14 mouse cellular contexts compared by ENCODE assay signal in the genomic region with DNA sequence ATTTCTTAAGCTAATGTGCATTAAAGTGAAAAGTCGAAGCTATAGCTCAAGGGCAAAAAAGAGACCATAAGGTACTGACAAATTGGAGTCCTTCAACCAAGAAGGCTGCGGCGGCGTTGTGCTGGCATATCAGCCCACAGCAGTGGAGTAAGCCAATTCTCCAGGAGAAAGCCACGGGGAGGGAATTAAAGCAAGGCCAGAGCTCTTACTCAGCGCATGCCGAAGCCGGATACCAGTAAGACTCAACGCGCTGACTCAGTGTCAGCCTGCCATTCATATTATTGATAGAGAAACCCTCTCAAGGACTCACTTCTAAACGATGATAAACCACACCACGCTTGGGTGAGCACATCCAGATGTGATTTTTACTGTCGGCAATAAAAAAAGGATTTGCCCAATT. TPM values are rescaled to one million over a fixed set of nuclear protein-coding genes. Genes with fewer than 3 reads are reported as not detected.
DNase-seq lines count a peak whose midpoint lies in the region; ATAC-seq and TF ChIP-seq lines count a peak whose summit lies in the region.
"Had no signal": no experiment of that assay in that cellular context is flagged by ENCODE, and none has a peak within 500 bp of the region (broad histone marks: within the 10 kb centered on the region; RNA-seq: fewer than 3 reads in every experiment).

No protein-coding gene starts in this region.

- no peaks in the 10 kb centered on the region for H3K4me1 ChIP-seq in limb, embryonic 11.5 days (ENCODE audit: control insufficient read depth, insufficient read depth, low read length)
- peaks cover 7% of the 10 kb centered on the region for H3K4me1 ChIP-seq in limb, embryonic 10.5 days
- H3K4me1 ChIP-seq in limb, embryonic 12.5 days (replicated peaks) = peaks cover 8% of the 10 kb centered on the region; the same call in 1 of the 2 replicates
- H3K4me1 ChIP-seq: embryonic facial prominence, embryonic 12.5 days; forebrain, embryonic 10.5 days; midbrain, embryonic 13.5 days had no signal

- H3K9me3 ChIP-seq in limb, embryonic 11.5 days (ENCODE audit: control insufficient read depth, low read length) = no peaks in the 10 kb centered on the region
- no peaks in the 10 kb centered on the region for H3K9me3 ChIP-seq in limb, embryonic 10.5 days (replicated peaks)
- H3K9me3 ChIP-seq in limb, embryonic 12.5 days = no peaks in the 10 kb centered on the region
- H3K9me3 ChIP-seq: embryonic facial prominence, embryonic 12.5 days; forebrain, embryonic 10.5 days; midbrain, embryonic 13.5 days had no signal

- H3K9ac ChIP-seq in limb, embryonic 11.5 days (ENCODE audit: low read length) = no peak overlapping the region
- no peak overlapping the region for H3K9ac ChIP-seq in limb, embryonic 12.5 days (replicated peaks)
- H3K9ac ChIP-seq: embryonic facial prominence, embryonic 12.5 days; midbrain, embryonic 13.5 days had no signal

- no peak overlapping the region for H3K4me3 ChIP-seq in limb, embryonic 11.5 days (ENCODE audit: low read depth, low read length)
- H3K4me3 ChIP-seq in limb, embryonic 10.5 days = no peak overlapping the region
- H3K4me3 ChIP-seq in limb, embryonic 12.5 days (replicated peaks) = no peak overlapping the region
- H3K4me3 ChIP-seq in gastrocnemius, adult 2 months = no peak overlapping the region
- H3K4me3 ChIP-seq: embryonic facial prominence, embryonic 12.5 days; forebrain, embryonic 10.5 days; layer of hippocampus, adult 2 months; midbrain, embryonic 13.5 days had no signal

- H3K27me3 ChIP-seq in limb, embryonic 11.5 days (ENCODE audit: control insufficient read depth, insufficient read depth, low read length) = no peaks in the 10 kb centered on the region
- no peaks in the 10 kb centered on the region for H3K27me3 ChIP-seq in limb, embryonic 10.5 days (ENCODE audit: low read depth, poor library complexity, severe bottlenecking)
- no peaks in the 10 kb centered on the region for H3K27me3 ChIP-seq in limb, embryonic 12.5 days
- H3K27me3 ChIP-seq: embryonic facial prominence, embryonic 12.5 days; midbrain, embryonic 13.5 days had no signal

- H3K4me2 ChIP-seq in limb, embryonic 11.5 days (ENCODE audit: low read depth, severe bottlenecking) = no peak overlapping the region
- H3K4me2 ChIP-seq in limb, embryonic 12.5 days = peak overlapping the region; percentile 18; the same call in 1 of the 2 replicates
- H3K4me2 ChIP-seq: embryonic facial prominence, embryonic 12.5 days; midbrain, embryonic 13.5 days had no signal

- no peaks in the 10 kb centered on the region for H3K36me3 ChIP-seq in limb, embryonic 11.5 days (ENCODE audit: control insufficient read depth, insufficient read depth, low read length)
- no peaks in the 10 kb centered on the region for H3K36me3 ChIP-seq in limb, embryonic 10.5 days
- H3K36me3 ChIP-seq in limb, embryonic 12.5 days = no peaks in the 10 kb centered on the region
- H3K36me3 ChIP-seq: embryonic facial prominence, embryonic 12.5 days; forebrain, embryonic 10.5 days; midbrain, embryonic 13.5 days had no signal

- no peak for ATAC-seq in limb, embryonic 11.5 days (ENCODE audit: insufficient number of reproducible peaks, low FRiP score, low TSS enrichment, low read depth)
- ATAC-seq in limb, embryonic 12.5 days (ENCODE audit: insufficient number of reproducible peaks, insufficient read depth, low FRiP score, low TSS enrichment, low read depth) = no peak
- ATAC-seq: midbrain, embryonic 13.5 days had no signal

- WGBS in limb, embryonic 11.5 days = 51% methylated on average over 13 of the region's 13 CpGs
- WGBS in limb, embryonic 10.5 days = 65% methylated on average over 13 of the region's 13 CpGs
- 41% methylated on average over 13 of the region's 13 CpGs for WGBS in limb, embryonic 12.5 days

- peak; percentile 64 to 69 for DNase-seq in cerebellum, postnatal 10 days
- DNase-seq in cerebellum, postnatal 4 days (ENCODE audit: low spot score in 2 of 2) = no peak
- DNase-seq in limb, embryonic 11.5 days (ENCODE audit: low spot score) = peak; percentile 26
- no peak for DNase-seq in limb, embryonic 10.5 days (ENCODE audit: low spot score)
- peak; percentile 38 to 54 for DNase-seq in adrenal gland, adult 18-20 months (ENCODE audit: low spot score in 2 of 2)
- DNase-seq in heart, adult 18-20 months = no peak
- no peak for DNase-seq in gastrocnemius, adult 2 months
- DNase-seq: cerebellum, adult 2 months; lung, postnatal 36 days had no signal

- no peak overlapping the region for H3K27ac ChIP-seq in limb, embryonic 11.5 days (replicated peaks; ENCODE audit: low read depth, low read length)
- H3K27ac ChIP-seq in limb, embryonic 10.5 days = no peak overlapping the region
- no peak overlapping the region for H3K27ac ChIP-seq in limb, embryonic 12.5 days
- no peak overlapping the region for H3K27ac ChIP-seq in gastrocnemius, adult 2 months
- H3K27ac ChIP-seq: embryonic facial prominence, embryonic 12.5 days; forebrain, embryonic 10.5 days; layer of hippocampus, adult 2 months; midbrain, embryonic 13.5 days had no signal

- intact Hi-C loops in gastrocnemius, adult 2 months (cut with DNase I) = no loop called here

- TF ChIP-seq CTCF in gastrocnemius, adult 2 months (IDR thresholded peaks at IDR 0.05) = no peak

RNA-seq across cellular contexts. Expression of a gene that starts 20.1 kb away (rescaled TPM):
- polyA plus RNA-seq in limb, embryonic 11.5 days (2014; fragmentation: Nextera tagmentation; extraction: Ambion mirVana) = 4.7 and 5.7 TPM in 2 replicates
- polyA plus RNA-seq in limb, embryonic 10.5 days (2016; fragmentation: Nextera tagmentation; extraction: Ambion mirVana) = 3.7 and 4.8 TPM in 2 replicates
- total RNA-seq in adrenal gland, adult 18-20 months (2021) = 1 to 10 TPM; 5.0 to 8.5 TPM
- polyA plus RNA-seq in limb, embryonic 12.5 days (2016; fragmentation: Nextera tagmentation; extraction: Ambion mirVana) = 8.1 and 9.3 TPM in 2 replicates
- total RNA-seq in heart, adult 18-20 months (2021) = 1 to 10 TPM in 1 of 2 experiments, under 1 TPM in 1; 0.99 to 1.5 TPM
- total RNA-seq in gastrocnemius, adult 2 months (2021) = under 1 TPM; 0.36 to 0.41 TPM

Comparison
In these comparisons a context has a peak if more than half of its experiments do, and no peak if none do; other contexts are left out.
1. DNase-seq: peak in cerebellum, postnatal 10 days (2 of 2), limb, embryonic 11.5 days (single experiment) and adrenal gland, adult 18-20 months (2 of 2); none in cerebellum, postnatal 4 days (0 of 2), limb, embryonic 10.5 days (single experiment), heart, adult 18-20 months (0 of 2) and gastrocnemius, adult 2 months (single experiment).